8 mouse cellular contexts compared by ENCODE assay signal in genomic region chr13:64153083-64153682, GRCm38 (mm10). TPM values are rescaled to one million over a fixed set of nuclear protein-coding genes. Genes with fewer than 3 reads are reported as not detected.
A peak's percentile ranks its signal among the peaks of the same experiment; 100 is the strongest.
DNase-seq lines count a peak whose midpoint lies in the region; ATAC-seq and TF ChIP-seq lines count a peak whose summit lies in the region.

Gene Zfp367, minus strand, starts transcription at chr13:64153202.

- no peak for TF ChIP-seq POLR2A in kidney, adult 2 months (IDR thresholded peaks at IDR 0.05; ENCODE audit: low read depth, low read length)
- no peak for TF ChIP-seq POLR2A in spleen, adult 2 months (IDR thresholded peaks at IDR 0.05; ENCODE audit: low read depth, low read length)

- peak; percentile 100 for DNase-seq in 3134 (ENCODE audit: extremely low read depth, insufficient read length, low spot score)
- DNase-seq in adrenal gland, postnatal 36 days, result peak; percentile 98
- peak; percentile 97 to 99 for DNase-seq in heart, adult 18-20 months
- peak; percentile 100 for DNase-seq in kidney, adult 2 months
- DNase-seq in spleen, adult 2 months (ENCODE audit: low read depth in 1 of 2, low spot score in 2 of 2), result peak; percentile 97 to 98

- peak within 1 kb of the TSS; percentile 90 for H3K4me3 ChIP-seq in embryonic facial prominence, embryonic 13.5 days
- peak within 1 kb of the TSS; percentile 77 for H3K4me3 ChIP-seq in kidney, adult 2 months (ENCODE audit: insufficient read depth, low read depth, low read length)
- peak within 1 kb of the TSS; percentile 81 for H3K4me3 ChIP-seq in limb, embryonic 12.5 days (replicated peaks)
- peak within 1 kb of the TSS; percentile 94 for H3K4me3 ChIP-seq in midbrain, embryonic 15.5 days
- peak within 1 kb of the TSS; percentile 96 for H3K4me3 ChIP-seq in spleen, adult 2 months (ENCODE audit: extremely low read depth, insufficient read depth, insufficient read length)

- TF ChIP-seq CTCF in kidney, adult 2 months (conservative IDR thresholded peaks at IDR 0.05; ENCODE audit: insufficient read depth, insufficient read length, low read depth, low read length), result no peak
- TF ChIP-seq CTCF in spleen, adult 2 months (IDR thresholded peaks at IDR 0.05; ENCODE audit: extremely low read depth, insufficient read depth, insufficient read length, insufficient replicate concordance), result no peak

- peak; percentile 97 for ATAC-seq in embryonic facial prominence, embryonic 13.5 days (ENCODE audit: insufficient number of reproducible peaks, insufficient read depth, low FRiP score, low TSS enrichment, low read depth)
- peak; percentile 98 for ATAC-seq in limb, embryonic 12.5 days (ENCODE audit: insufficient number of reproducible peaks, insufficient read depth, low FRiP score, low TSS enrichment, low read depth)
- peak; percentile 99 for ATAC-seq in midbrain, embryonic 15.5 days (replicated peaks)

- peak within 1 kb of the TSS; percentile 91 for H3K27ac ChIP-seq in embryonic facial prominence, embryonic 13.5 days
- peak within 1 kb of the TSS; percentile 72 for H3K27ac ChIP-seq in kidney, adult 2 months (ENCODE audit: insufficient read depth, low read depth, low read length)
- H3K27ac ChIP-seq in limb, embryonic 12.5 days, result peak within 1 kb of the TSS; percentile 89
- peak within 1 kb of the TSS; percentile 67 for H3K27ac ChIP-seq in midbrain, embryonic 15.5 days
- H3K27ac ChIP-seq in spleen, adult 2 months (ENCODE audit: insufficient read depth, low read length), result peak within 1 kb of the TSS; percentile 75

- whole genome bisulfite sequencing in embryonic facial prominence, embryonic 13.5 days, result under 1% methylated on average over 56 of the region's 56 CpGs
- under 1% methylated on average over 56 of the region's 56 CpGs for WGBS in kidney, adult 2 months
- WGBS in limb, embryonic 12.5 days, result under 1% methylated on average over 55 of the region's 56 CpGs
- 0% methylated on average over 54 of the region's 56 CpGs for WGBS in midbrain, embryonic 15.5 days
- WGBS in spleen, adult 2 months, result under 1% methylated on average over 54 of the region's 56 CpGs

- H3K4me2 ChIP-seq in embryonic facial prominence, embryonic 13.5 days, result peak within 1 kb of the TSS; percentile 87
- peak within 1 kb of the TSS; percentile 86 for H3K4me2 ChIP-seq in limb, embryonic 12.5 days
- peak within 1 kb of the TSS; percentile 96 for H3K4me2 ChIP-seq in midbrain, embryonic 15.5 days

- no peaks in the 10 kb centered on the region for H3K36me3 ChIP-seq in embryonic facial prominence, embryonic 13.5 days
- no peaks in the 10 kb centered on the region for H3K36me3 ChIP-seq in kidney, adult 2 months (ENCODE audit: control insufficient read depth, insufficient read depth, low read length)
- no peaks in the 10 kb centered on the region for H3K36me3 ChIP-seq in limb, embryonic 12.5 days
- no peaks in the 10 kb centered on the region for H3K36me3 ChIP-seq in midbrain, embryonic 15.5 days (replicated peaks)
- H3K36me3 ChIP-seq in spleen, adult 2 months (ENCODE audit: control insufficient read depth, insufficient read depth, low read length), result no peaks in the 10 kb centered on the region

- H3K9me3 ChIP-seq in embryonic facial prominence, embryonic 13.5 days, result no peaks in the 10 kb centered on the region
- no peaks in the 10 kb centered on the region for H3K9me3 ChIP-seq in limb, embryonic 12.5 days
- H3K9me3 ChIP-seq in midbrain, embryonic 15.5 days, result no peaks in the 10 kb centered on the region

- peak within 1 kb of the TSS; percentile 83 for H3K9ac ChIP-seq in embryonic facial prominence, embryonic 13.5 days
- peak within 1 kb of the TSS; percentile 78 for H3K9ac ChIP-seq in limb, embryonic 12.5 days (replicated peaks)
- peak within 1 kb of the TSS; percentile 59 for H3K9ac ChIP-seq in midbrain, embryonic 15.5 days

- H3K27me3 ChIP-seq in embryonic facial prominence, embryonic 13.5 days, result no peaks in the 10 kb centered on the region
- no peaks in the 10 kb centered on the region for H3K27me3 ChIP-seq in kidney, adult 2 months (replicated peaks; ENCODE audit: control insufficient read depth, insufficient read depth, low read length)
- H3K27me3 ChIP-seq in limb, embryonic 12.5 days, result no peaks in the 10 kb centered on the region
- H3K27me3 ChIP-seq in midbrain, embryonic 15.5 days (replicated peaks), result no peaks in the 10 kb centered on the region; the same call in 1 of the 2 replicates
- H3K27me3 ChIP-seq in spleen, adult 2 months (ENCODE audit: control insufficient read depth, insufficient read depth, low read length), result no peaks in the 10 kb centered on the region

- H3K4me1 ChIP-seq in embryonic facial prominence, embryonic 13.5 days, result peaks cover 32% of the 10 kb centered on the region
- peaks cover 7% of the 10 kb centered on the region; the same call in 1 of the 2 replicates for H3K4me1 ChIP-seq in kidney, adult 2 months (ENCODE audit: control insufficient read depth, insufficient read depth, low read length)
- H3K4me1 ChIP-seq in limb, embryonic 12.5 days (replicated peaks), result peaks cover 27% of the 10 kb centered on the region
- H3K4me1 ChIP-seq in midbrain, embryonic 15.5 days, result peaks cover 7% of the 10 kb centered on the region
- H3K4me1 ChIP-seq in spleen, adult 2 months (ENCODE audit: control insufficient read depth, insufficient read depth, insufficient read length), result no peaks in the 10 kb centered on the region; the same call in 1 of the 2 replicates

RNA-seq across cellular contexts. Expression of gene Zfp367, which starts in this region (rescaled TPM):
- 10 to 100 TPM; 23.7 to 32.5 TPM for total RNA-seq in adrenal gland, postnatal 36 days (2021)
- 15.6 and 18.7 TPM in 2 replicates for polyA plus RNA-seq in embryonic facial prominence, embryonic 13.5 days (2015; fragmentation: Nextera tagmentation; extraction: Ambion mirVana)
- total RNA-seq in heart, adult 18-20 months (2021), result 10 to 100 TPM; 20.8 to 21.2 TPM
- polyA plus RNA-seq in kidney, adult 2 months (2012; rRNA removed), result 12.2 and 15.5 TPM in 2 replicates
- 17.4 and 19.5 TPM in 2 replicates for polyA plus RNA-seq in limb, embryonic 12.5 days (2016; fragmentation: Nextera tagmentation; extraction: Ambion mirVana)
- 4.2 and 4.9 TPM in 2 replicates for polyA plus RNA-seq in midbrain, embryonic 15.5 days (2015; fragmentation: Nextera tagmentation; extraction: Ambion mirVana)
- polyA plus RNA-seq in spleen, adult 2 months (2012; rRNA removed), result 4.4 and 5.8 TPM in 2 replicates

Comparison
In these comparisons a context has a peak if more than half of its experiments do, and no peak if none do; other contexts are left out.
1. Peak in every context shown above with its lines: DNase-seq, ATAC-seq, H3K4me3 ChIP-seq and H3K27ac ChIP-seq.